Mouse (Mus musculus): ENCODE results near the gene Gramd4. TPM values are rescaled to one million over a fixed set of nuclear protein-coding genes. Genes with fewer than 3 reads are reported as not detected.

Gramd4 gene
- polyA plus RNA-seq, 1 experiment, result 18.0 TPM

- Histone ChIP-seq H3K4me1 (ENCODE audit: control insufficient read depth, insufficient read depth, low read length) (no peaks in the 10 kb centered on the region), H3K4me3 (ENCODE audit: insufficient read depth, low read length) (no peak overlapping the region), H3K27ac (ENCODE audit: insufficient read depth, low read length) (no peak overlapping the region)
- no peak for TF ChIP-seq POLR2A (IDR thresholded peaks at IDR 0.05; ENCODE audit: low read depth, low read length)
- TF ChIP-seq CTCF (IDR thresholded peaks at IDR 0.05; ENCODE audit: borderline replicate concordance, insufficient read depth, low read length), result no peak
Observed at GRCm38 (mm10) chr15:86182646-86183045, 125.2 kb downstream of the Gramd4 start.

DNA sequence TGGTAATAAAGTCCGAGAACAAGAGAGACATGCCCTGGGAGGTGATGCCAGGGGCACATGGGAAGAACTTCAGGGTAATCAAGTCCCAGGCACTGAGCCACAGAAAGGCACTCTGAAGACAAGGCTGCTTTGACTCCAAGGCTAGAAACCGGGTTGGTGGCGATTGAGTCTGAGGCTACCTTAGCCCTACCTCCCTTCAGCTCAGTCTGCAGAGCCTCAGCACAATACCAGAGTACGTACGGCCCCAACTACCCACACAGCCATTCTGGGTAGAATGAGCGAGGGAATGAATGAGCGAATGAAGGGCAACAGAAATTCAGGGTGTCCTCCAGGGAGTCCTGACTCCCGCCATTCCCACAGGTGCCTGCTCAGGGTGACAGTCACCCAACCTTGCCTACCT is 126.0 kb downstream of the Gramd4 start:
- H3K4me1 ChIP-seq (ENCODE audit: control insufficient read depth, insufficient read depth, low read length), result no peaks in the 10 kb centered on the region
- H3K4me3 ChIP-seq (ENCODE audit: insufficient read depth, low read length), result no peak overlapping the region
- TF ChIP-seq CTCF (IDR thresholded peaks at IDR 0.05; ENCODE audit: borderline replicate concordance, insufficient read depth, low read length), result no peak
- no peak for TF ChIP-seq POLR2A (IDR thresholded peaks at IDR 0.05; ENCODE audit: low read depth, low read length)
- no peak overlapping the region for H3K27ac ChIP-seq (ENCODE audit: insufficient read depth, low read length)

- Histone ChIP-seq H3K4me1 (ENCODE audit: control insufficient read depth, insufficient read depth, low read length) (0 out of 2 replicates have a peak, but pooled peaks cover 3% of the 10 kb centered on the region), H3K4me3 (ENCODE audit: insufficient read depth, low read length) (no peak overlapping the region), H3K27ac (ENCODE audit: insufficient read depth, low read length) (no peak overlapping the region)
- TF ChIP-seq CTCF (IDR thresholded peaks at IDR 0.05; ENCODE audit: borderline replicate concordance, insufficient read depth, low read length), result no peak
Observed at GRCm38 (mm10) chr15:86184071-86184470, 126.6 kb downstream of the Gramd4 start.

GRCm38 (mm10) chr15:86184851-86185688 is 127.6 kb downstream of the Gramd4 start:
- 0 out of 2 replicates have a peak, but pooled peaks cover 3% of the 10 kb centered on the region for H3K4me1 ChIP-seq (ENCODE audit: control insufficient read depth, insufficient read depth, low read length)
- peak overlapping the region; percentile 55 for H3K27ac ChIP-seq (ENCODE audit: insufficient read depth, low read length)
- peak overlapping the region; percentile 64 for H3K4me3 ChIP-seq (ENCODE audit: insufficient read depth, low read length)
- TF ChIP-seq CTCF (IDR thresholded peaks at IDR 0.05; ENCODE audit: borderline replicate concordance, insufficient read depth, low read length) (no peak), POLR2A (IDR thresholded peaks at IDR 0.05; ENCODE audit: low read depth, low read length) (no peak)

DNA sequence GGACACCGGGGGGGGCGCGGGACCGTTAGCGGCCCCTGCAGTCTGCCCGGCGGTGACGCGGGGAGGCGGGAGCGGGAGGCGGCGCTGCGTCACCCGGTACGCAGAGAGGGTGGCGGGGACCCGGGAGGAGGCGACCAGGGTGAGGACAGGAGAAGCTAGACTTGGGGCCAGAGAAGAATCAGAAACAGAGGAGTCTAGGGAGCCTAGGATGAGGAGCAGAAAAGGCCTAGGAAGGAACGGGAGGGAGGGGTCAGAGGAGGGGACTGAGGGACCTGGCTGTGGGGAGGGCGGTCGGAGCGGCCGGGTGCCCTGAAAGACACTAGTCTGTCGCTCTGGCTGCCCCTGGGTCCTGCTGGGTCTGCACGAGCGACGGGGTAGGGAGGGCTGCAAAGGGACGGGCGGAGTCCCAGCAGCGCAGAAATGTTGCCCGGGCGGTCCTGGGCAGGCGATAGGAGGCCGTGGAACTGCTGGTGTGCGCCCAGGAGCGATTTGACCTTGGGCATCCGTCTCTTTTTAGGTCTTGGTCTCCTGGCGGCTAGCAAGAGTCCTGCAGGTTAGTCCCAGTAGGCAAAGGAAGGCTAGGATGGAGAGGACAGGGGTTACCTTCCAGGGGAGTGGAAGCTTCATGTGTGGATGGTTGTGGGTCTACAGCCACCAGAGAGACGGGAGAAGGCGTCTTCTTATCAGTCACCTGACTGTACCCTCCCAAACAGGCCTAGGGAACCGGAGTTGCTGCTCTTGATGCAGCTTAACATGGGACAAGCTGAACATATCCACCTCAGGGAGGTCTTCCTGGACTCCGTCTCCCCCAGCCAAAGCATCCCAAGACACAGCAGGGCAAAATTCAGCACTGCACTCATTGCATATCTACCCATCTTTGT is 128.4 kb downstream of the Gramd4 start, which contains the start of gene Cerk:
Cerk (minus strand) TSS at position 453 of the 881 bp plus-strand sequence.
- peak within 1 kb of the TSS; percentile 55 for H3K27ac ChIP-seq (ENCODE audit: insufficient read depth, low read length)
- TF ChIP-seq POLR2A (IDR thresholded peaks at IDR 0.05; ENCODE audit: low read depth, low read length), result peak; percentile 70
- no peak for TF ChIP-seq CTCF (IDR thresholded peaks at IDR 0.05; ENCODE audit: borderline replicate concordance, insufficient read depth, low read length)
- H3K4me1 ChIP-seq (ENCODE audit: control insufficient read depth, insufficient read depth, low read length), result 0 out of 2 replicates have a peak, but pooled peaks cover 3% of the 10 kb centered on the region
- peak within 1 kb of the TSS; percentile 64 for H3K4me3 ChIP-seq (ENCODE audit: insufficient read depth, low read length)

GRCm38 (mm10) chr15:86186686-86187085 is 129.2 kb downstream of the Gramd4 start:
- 0 out of 2 replicates have a peak, but pooled peaks cover 3% of the 10 kb centered on the region for H3K4me1 ChIP-seq (ENCODE audit: control insufficient read depth, insufficient read depth, low read length)
- no peak overlapping the region for H3K27ac ChIP-seq (ENCODE audit: insufficient read depth, low read length)
- H3K4me3 ChIP-seq (ENCODE audit: insufficient read depth, low read length), result no peak overlapping the region
- TF ChIP-seq POLR2A (IDR thresholded peaks at IDR 0.05; ENCODE audit: low read depth, low read length), result no peak
- TF ChIP-seq CTCF (IDR thresholded peaks at IDR 0.05; ENCODE audit: borderline replicate concordance, insufficient read depth, low read length), result no peak

Other genes starting within 250 kb of the Gramd4 start
- gene Cdpf1, start 246.0 kb upstream of the Gramd4 start, polyA plus RNA-seq (2011; ENCODE audit: insufficient read length, low read depth, missing spikeins), result 17.0 and 20.9 TPM in 2 replicates
- 0.18 and 0.47 TPM in 2 replicates for gene Pkdrej, start 236.0 kb upstream of the Gramd4 start, polyA plus RNA-seq (2011; ENCODE audit: insufficient read length, low read depth, missing spikeins)
- 4.9 and 5.0 TPM in 2 replicates for gene Ttc38, start 225.4 kb upstream of the Gramd4 start, polyA plus RNA-seq (2011; ENCODE audit: insufficient read length, low read depth, missing spikeins)
- gene Gtse1, start 197.9 kb upstream of the Gramd4 start, polyA plus RNA-seq (2011; ENCODE audit: insufficient read length, low read depth, missing spikeins), result 34.8 and 40.9 TPM in 2 replicates
- 16.6 and 20.0 TPM in 2 replicates for gene Trmu, start 178.4 kb upstream of the Gramd4 start, polyA plus RNA-seq (2011; ENCODE audit: insufficient read length, low read depth, missing spikeins)
- 0.20 and 0.91 TPM in 2 replicates for gene Celsr1, start 23.9 kb upstream of the Gramd4 start, polyA plus RNA-seq (2011; ENCODE audit: insufficient read length, low read depth, missing spikeins)
- gene Cerk, start 128.4 kb downstream of the Gramd4 start, polyA plus RNA-seq (2011; ENCODE audit: insufficient read length, low read depth, missing spikeins), result 9.6 and 10.7 TPM in 2 replicates
- gene Tbc1d22a, start 156.8 kb downstream of the Gramd4 start, polyA plus RNA-seq (2011; ENCODE audit: insufficient read length, low read depth, missing spikeins), result 11.4 and 12.8 TPM in 2 replicates

Data from embryonic fibroblast, embryonic 13.5 days (primary cell).